Mouse (Mus musculus) thymus, adult 2 months (tissue): Measurements from ENCODE around the gene Hs6st3. TPM values are rescaled to one million over a fixed set of nuclear protein-coding genes. Genes with fewer than 3 reads are reported as not detected.

Experiments used
- DNase-seq: peaks from one replicate; pipeline ENCODE4 v3.0.0; 2021
- H3K27ac ChIP-seq: fragments of 200-500 bp; 2 replicates; pipeline ENCODE4 v1.5.1; 2012; ENCODE audit warnings: low read length, control low read depth; ENCODE audit not compliant: control insufficient read depth, insufficient read depth
- H3K27me3 ChIP-seq: fragments of 200-500 bp; 2 replicates; pipeline ENCODE4 v1.6.1; 2012; ENCODE audit warnings: mild to moderate bottlenecking, low read length, moderate library complexity, mixed read lengths; ENCODE audit not compliant: control insufficient read depth, insufficient read depth
- H3K36me3 ChIP-seq: fragments of 200-500 bp; 2 replicates; pipeline ENCODE4 v1.6.1; 2012; ENCODE audit warnings: mild to moderate bottlenecking, low read length, moderate library complexity; ENCODE audit not compliant: control insufficient read depth, insufficient read depth
- H3K4me1 ChIP-seq: fragments of 200-500 bp; replicated peaks from 2 replicates; pipeline ENCODE4 v1.6.1; 2012; ENCODE audit warnings: low read length; ENCODE audit not compliant: control insufficient read depth, insufficient read depth
- H3K4me3 ChIP-seq: fragments of 200-500 bp; 2 replicates; pipeline ENCODE4 v1.5.1; 2012; ENCODE audit warnings: mild to moderate bottlenecking, low read length, control low read depth, moderate library complexity; ENCODE audit not compliant: control insufficient read depth, insufficient read depth
- CTCF ChIP-seq: fragments of 200-500 bp; IDR thresholded peaks from 2 replicates; pipeline ENCODE4 v1.5.1; 2012; ENCODE audit warnings: mild to moderate bottlenecking, control low read depth, low read length, moderate library complexity, borderline replicate concordance; ENCODE audit not compliant: control insufficient read depth, poor library complexity, insufficient read depth; ENCODE audit errors: extremely low read depth
- POLR2A ChIP-seq: fragments of 200-500 bp; IDR thresholded peaks from 2 replicates; pipeline ENCODE4 v1.6.1; 2012; ENCODE audit warnings: mild to moderate bottlenecking, low read length, control low read depth, moderate library complexity; ENCODE audit not compliant: control insufficient read depth, poor library complexity, insufficient read depth; ENCODE audit errors: extremely low read depth
- WGBS: fragments of 180-500 bp; shearing (Covaris S2); methylation state at CpG from one replicate; pipeline ENCODE4 v1.1.7; 2018; 5-methylcytosine and 5-hydroxymethylcytosine counted together
- polyA plus RNA-seq: library from polyadenylated mRNA; depleted of rRNA; stranded (reverse); fragments of >200 nt; gene quantifications from 2 replicates; pipeline ENCODE4 v1.2.3, GENCODE M21; 2012

Hs6st3 gene
- polyA plus RNA-seq, 1 experiment, result 0.05 TPM

DNA sequence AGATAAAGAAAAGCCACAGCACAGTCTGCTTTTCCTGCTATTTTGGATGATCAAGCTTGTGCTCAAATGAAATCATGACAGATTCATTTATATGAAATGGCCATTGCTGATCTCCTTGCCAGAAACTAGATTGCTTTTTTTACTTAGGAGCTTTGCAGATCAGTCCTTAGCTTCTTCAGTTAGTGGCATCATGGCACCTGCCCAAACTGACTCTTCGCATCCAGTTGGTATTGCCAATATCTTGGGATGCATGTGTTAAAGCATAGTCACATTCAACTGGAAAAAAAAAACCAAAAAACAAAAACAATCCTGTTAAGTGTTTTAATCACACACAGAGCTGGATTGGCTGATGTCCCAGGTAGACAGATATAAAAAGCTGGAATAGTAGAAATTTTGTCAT lies 326.7 kb downstream of the Hs6st3 start:
- H3K4me3 ChIP-seq, result no peak overlapping the region
- TF ChIP-seq POLR2A (no peak), CTCF (no peak)
- WGBS, result 96% methylated on average over 1 of the region's 1 CpGs
- H3K27me3 ChIP-seq, result no peaks in the 10 kb centered on the region
- H3K36me3 ChIP-seq, result no peaks in the 10 kb centered on the region
- no peak for DNase-seq
- no peak overlapping the region for H3K27ac ChIP-seq
- no peaks in the 10 kb centered on the region for H3K4me1 ChIP-seq

DNA sequence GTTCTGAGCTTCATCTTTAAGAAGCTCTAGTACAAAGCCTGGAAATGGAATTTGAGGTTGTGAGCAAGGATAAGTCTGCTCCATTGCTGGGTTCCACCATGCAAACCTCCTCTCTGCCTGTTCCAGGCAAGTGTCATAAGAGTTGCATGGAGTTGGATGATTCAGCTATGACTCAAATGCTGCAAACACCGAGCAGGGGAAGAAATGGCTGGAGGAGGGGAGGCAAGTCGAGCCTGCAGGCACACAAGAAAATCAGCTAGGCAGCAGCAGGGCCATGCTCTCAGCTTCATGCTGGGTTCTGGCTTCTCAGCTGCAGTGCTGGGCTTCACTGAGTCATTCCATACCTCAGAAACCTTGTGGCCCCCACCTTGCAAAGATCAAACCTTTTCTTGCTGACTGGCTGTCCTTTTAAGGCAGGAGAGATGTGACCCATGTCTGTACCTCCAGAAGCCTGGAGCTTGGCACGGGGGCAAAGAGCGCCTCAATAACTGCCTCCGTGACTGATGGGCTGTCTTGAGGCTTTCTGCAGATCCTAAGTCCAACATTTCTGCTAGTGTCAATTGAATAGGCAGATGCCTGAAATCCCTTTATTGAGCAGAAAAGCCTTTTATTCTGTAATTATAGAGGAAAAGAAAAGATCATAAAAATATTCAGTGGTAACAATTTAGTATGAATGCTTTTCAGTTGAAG lies 328.9 kb downstream of the Hs6st3 start:
- H3K27ac ChIP-seq, result no peak overlapping the region
- H3K36me3 ChIP-seq, result no peaks in the 10 kb centered on the region
- H3K4me3 ChIP-seq, result no peak overlapping the region
- WGBS, result 77% methylated on average over 5 of the region's 5 CpGs
- TF ChIP-seq CTCF (no peak), POLR2A (no peak)
- no peaks in the 10 kb centered on the region for H3K4me1 ChIP-seq
- H3K27me3 ChIP-seq, result no peaks in the 10 kb centered on the region
- no peak for DNase-seq

DNA sequence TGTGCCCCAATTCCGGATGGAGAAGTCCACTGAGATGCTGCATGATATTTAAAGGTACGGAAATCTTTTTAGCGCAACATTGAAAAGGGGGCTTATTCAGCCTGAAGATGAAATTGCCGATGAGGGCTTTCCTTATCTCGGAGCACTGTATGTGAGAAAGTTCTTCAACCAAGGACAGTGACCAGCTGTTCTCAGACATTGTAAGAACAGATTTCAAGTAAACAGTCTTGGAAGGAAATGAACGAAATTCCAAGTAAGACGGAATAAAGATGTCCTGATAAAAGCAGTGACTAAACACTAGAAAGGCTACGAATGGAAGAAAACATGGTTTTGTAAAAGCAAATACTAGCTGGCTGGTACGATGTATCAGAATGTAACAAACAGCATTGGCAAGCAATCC lies 338.4 kb downstream of the Hs6st3 start:
- no peak for DNase-seq
- WGBS, result 95% methylated on average over 9 of the region's 9 CpGs
- Histone ChIP-seq H3K4me1 (no peaks in the 10 kb centered on the region), H3K36me3 (no peaks in the 10 kb centered on the region), H3K4me3 (no peak overlapping the region), H3K27me3 (no peaks in the 10 kb centered on the region), H3K27ac (no peak overlapping the region)
- TF ChIP-seq POLR2A (no peak), CTCF (no peak)

DNA sequence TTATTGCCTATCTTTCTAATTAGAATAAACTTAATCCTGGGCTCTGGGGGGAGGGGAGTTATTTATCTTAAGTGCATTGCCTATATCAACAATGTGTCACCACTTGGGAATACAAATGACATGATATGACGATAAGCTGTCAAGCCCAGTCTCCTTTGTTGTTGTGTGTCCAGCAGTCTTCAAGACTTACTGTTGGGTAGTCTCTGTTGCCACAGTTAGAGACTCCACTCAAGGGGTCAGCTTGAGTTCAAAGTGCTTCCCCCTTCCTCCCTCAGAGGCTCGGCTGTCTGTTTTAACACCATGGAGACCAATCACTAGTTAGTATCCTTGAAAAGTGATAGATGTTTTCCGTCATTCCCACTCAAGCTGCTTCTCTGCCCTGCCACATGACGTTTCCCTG lies 339.7 kb downstream of the Hs6st3 start:
- Histone ChIP-seq H3K36me3 (no peaks in the 10 kb centered on the region), H3K4me1 (no peaks in the 10 kb centered on the region), H3K27me3 (no peaks in the 10 kb centered on the region), H3K4me3 (no peak overlapping the region), H3K27ac (no peak overlapping the region)
- no peak for DNase-seq
- WGBS, result 79% methylated on average over 4 of the region's 4 CpGs
- TF ChIP-seq CTCF, result no peak
- TF ChIP-seq POLR2A, result no peak

DNA sequence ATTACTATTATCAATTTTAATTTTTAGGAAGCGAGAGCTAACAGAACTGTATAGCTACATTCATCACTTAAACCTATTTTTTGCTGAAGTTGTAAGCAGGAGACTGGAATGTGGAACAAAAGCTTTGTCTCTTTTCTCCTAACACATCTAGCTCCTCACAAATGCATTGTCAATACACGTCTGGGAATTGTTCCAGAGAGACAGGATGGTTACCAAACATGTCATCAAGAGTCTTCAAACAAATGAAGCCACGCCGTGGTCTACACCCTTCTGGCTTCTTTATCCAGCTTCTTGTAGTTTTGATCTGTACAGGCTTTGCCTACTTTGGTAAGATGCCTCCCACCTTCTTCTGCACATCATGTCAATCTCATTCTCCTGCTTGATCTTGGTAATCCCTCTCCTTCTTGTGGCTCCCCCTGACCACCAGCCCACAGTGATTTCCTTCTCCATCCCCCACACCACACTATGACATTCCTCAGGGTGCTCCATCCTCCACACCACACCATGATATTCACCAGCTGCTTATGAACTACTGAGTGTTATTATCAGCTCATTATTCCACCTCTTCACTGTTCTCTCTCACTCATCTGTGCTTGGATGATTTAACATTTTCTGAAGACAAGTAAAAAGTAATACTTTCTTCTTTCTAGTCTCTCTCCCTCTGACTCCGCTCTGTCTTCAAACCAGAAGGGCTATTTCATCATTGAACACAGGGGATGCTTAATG lies 351.0 kb downstream of the Hs6st3 start:
- H3K27me3 ChIP-seq, result no peaks in the 10 kb centered on the region
- no peak overlapping the region for H3K27ac ChIP-seq
- H3K36me3 ChIP-seq, result no peaks in the 10 kb centered on the region
- TF ChIP-seq POLR2A, result no peak
- TF ChIP-seq CTCF, result no peak
- 88% methylated on average over 5 of the region's 5 CpGs for WGBS
- no peaks in the 10 kb centered on the region for H3K4me1 ChIP-seq
- H3K4me3 ChIP-seq, result no peak overlapping the region
- no peak for DNase-seq

DNA sequence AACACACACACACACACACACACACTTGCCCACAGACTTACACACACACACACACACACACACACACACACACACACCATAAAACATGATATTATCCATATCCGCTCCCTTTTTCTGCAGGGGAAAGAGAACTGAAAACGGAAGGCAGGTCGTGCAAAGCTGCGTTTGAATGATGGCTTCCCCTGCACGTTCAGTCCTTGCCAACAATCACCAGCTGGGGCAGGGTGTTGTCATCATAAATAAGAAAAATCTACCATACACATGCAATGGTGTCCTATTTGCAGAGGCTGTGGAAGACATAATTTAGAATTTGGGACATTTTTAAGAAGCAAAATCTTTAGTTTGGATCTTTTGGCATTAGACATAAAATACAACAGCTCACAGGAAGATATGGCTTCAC lies 382.5 kb downstream of the Hs6st3 start:
- Histone ChIP-seq H3K27me3 (no peaks in the 10 kb centered on the region), H3K27ac (no peak overlapping the region), H3K4me1 (no peaks in the 10 kb centered on the region), H3K36me3 (no peaks in the 10 kb centered on the region), H3K4me3 (no peak overlapping the region)
- DNase-seq, result no peak
- no peak for TF ChIP-seq POLR2A
- TF ChIP-seq CTCF, result no peak
- WGBS, result 58% methylated on average over 5 of the region's 5 CpGs
